Mouse (Mus musculus) G1E (cell line): ENCODE results near the gene Macrod2.

ENCODE experiments used
- CTCF ChIP-seq: IDR thresholded peaks from 2 replicates; pipeline ENCODE4 v1.5.1; 2012; ENCODE audit warnings: low read depth, low read length, inconsistent platforms, mixed read lengths
- GATA1 ChIP-seq: IDR thresholded peaks from 2 replicates; pipeline ENCODE4 v1.6.1; 2012; ENCODE audit warnings: borderline replicate concordance, low read length, inconsistent platforms, mixed read lengths
- GATA2 ChIP-seq: IDR thresholded peaks from 2 replicates; pipeline ENCODE4 v1.6.1; 2012; ENCODE audit warnings: low read depth, low read length, inconsistent platforms, borderline replicate concordance
- POLR2AphosphoS5 ChIP-seq: IDR thresholded peaks from 2 replicates; pipeline ENCODE4 v1.6.1; 2012; ENCODE audit warnings: low read depth, low read length, inconsistent platforms; ENCODE audit not compliant: insufficient replicate concordance
- TAL1 ChIP-seq: conservative IDR thresholded peaks from 2 replicates; pipeline ENCODE4 v1.6.1; 2012; ENCODE audit warnings: low read depth, low read length, inconsistent platforms, mixed read lengths

DNA sequence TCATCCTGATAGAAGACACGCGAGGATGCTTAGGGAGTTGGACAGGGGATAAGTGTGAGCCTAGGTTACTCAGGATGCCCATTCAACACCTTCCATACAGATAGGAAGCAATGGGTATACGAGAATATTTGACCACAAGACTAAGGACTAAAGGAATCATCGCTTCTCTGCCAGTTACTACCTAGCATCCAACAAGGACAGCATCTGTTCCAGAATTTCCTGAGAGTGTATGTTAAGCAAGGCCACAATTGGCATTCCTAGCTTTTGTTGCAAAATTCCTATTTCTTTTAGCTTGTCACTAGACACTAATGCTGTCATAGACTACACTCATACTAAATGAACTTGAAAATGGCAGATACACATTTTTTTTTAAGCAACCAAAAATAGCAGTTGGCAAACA lies 269.3 kb downstream of the Macrod2 start:
- TF ChIP-seq CTCF (no peak), GATA1 (no peak), TAL1 (no peak), POLR2AphosphoS5 (no peak), GATA2 (no peak)
